Comparison of ENCODE assay signal across 20 mouse cellular contexts in the genomic region with DNA sequence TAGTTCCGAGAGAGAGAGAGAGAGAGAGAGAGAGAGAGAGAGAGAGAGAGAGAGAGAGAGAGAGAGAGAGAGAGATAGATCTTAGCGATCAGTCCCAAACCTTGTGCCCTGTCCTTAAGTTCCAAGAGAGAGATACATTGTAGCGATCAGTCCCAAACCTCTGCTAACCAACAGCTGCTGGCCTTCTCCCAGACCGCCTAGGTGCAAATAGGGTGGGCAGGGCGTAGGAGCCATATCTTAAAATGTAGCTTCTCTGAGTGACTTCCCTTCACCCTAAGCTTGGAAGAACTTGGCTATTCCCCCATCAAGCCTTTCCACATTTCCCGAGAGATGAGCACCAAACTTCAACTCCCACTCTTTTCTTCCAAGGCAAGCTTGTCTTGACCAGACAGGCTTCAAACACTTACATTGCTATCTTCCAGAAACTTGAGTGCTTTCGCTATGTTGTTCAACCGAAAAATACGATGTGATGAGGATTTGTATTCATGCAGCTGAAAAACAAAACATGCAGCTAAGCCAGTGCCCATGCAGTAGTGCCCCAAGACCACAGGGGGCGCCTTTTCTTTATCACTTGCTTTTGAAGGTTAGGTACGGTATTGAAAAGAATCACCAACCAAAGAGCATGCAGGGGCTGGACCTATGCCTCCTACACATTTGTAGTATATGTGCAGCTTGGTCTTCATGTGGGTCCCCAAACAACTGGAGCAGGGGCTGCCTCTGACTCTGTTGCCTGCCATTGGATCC. TPM values are rescaled to one million over a fixed set of nuclear protein-coding genes. Genes with fewer than 3 reads are reported as not detected.
DNase-seq lines count a peak whose midpoint lies in the region; ATAC-seq and TF ChIP-seq lines count a peak whose summit lies in the region.
"Had no signal": no experiment of that assay in that cellular context is flagged by ENCODE, and none has a peak within 500 bp of the region (broad histone marks: within the 10 kb centered on the region; RNA-seq: fewer than 3 reads in every experiment).

No protein-coding gene starts in this region.

- H3K36me3 ChIP-seq in kidney, postnatal 0 days (ENCODE audit: insufficient read depth, low read length), result peaks cover 16% of the 10 kb centered on the region
- 0 out of 2 replicates have a peak, but pooled peaks cover under 1% of the 10 kb centered on the region for H3K36me3 ChIP-seq in midbrain, postnatal 0 days (ENCODE audit: insufficient read depth, low read length)
- peaks cover 5% of the 10 kb centered on the region; the same call in 1 of the 2 replicates for H3K36me3 ChIP-seq in midbrain, embryonic 11.5 days (ENCODE audit: control insufficient read depth, insufficient read depth, low read length)
- H3K36me3 ChIP-seq: heart, embryonic 15.5 days had no signal

- 89% methylated on average over 11 of the region's 11 CpGs for WGBS in kidney, postnatal 0 days
- WGBS in midbrain, postnatal 0 days, result 89% methylated on average over 10 of the region's 11 CpGs
- WGBS in midbrain, embryonic 11.5 days, result 91% methylated on average over 11 of the region's 11 CpGs

- H3K9me3 ChIP-seq in kidney, postnatal 0 days (replicated peaks; ENCODE audit: low read length), result no peaks in the 10 kb centered on the region
- peaks cover 10% of the 10 kb centered on the region; the same call in 1 of the 2 replicates for H3K9me3 ChIP-seq in midbrain, postnatal 0 days (ENCODE audit: low read length)
- peaks cover 2% of the 10 kb centered on the region; the same call in 1 of the 2 replicates for H3K9me3 ChIP-seq in midbrain, embryonic 11.5 days (ENCODE audit: control insufficient read depth, low read length)
- H3K9me3 ChIP-seq: heart, embryonic 15.5 days had no signal

- TF ChIP-seq CTCF in kidney, postnatal 0 days (IDR thresholded peaks at IDR 0.05; ENCODE audit: low read depth), result peak; percentile 48; the same call in 1 of the 2 replicates
- TF ChIP-seq CTCF in midbrain, postnatal 0 days (IDR thresholded peaks at IDR 0.05), result peak; percentile 25; the same call in 1 of the 2 replicates

- no peak for ATAC-seq in kidney, postnatal 0 days (replicated peaks; ENCODE audit: low FRiP score, low read depth)
- ATAC-seq in midbrain, postnatal 0 days (ENCODE audit: low FRiP score), result no peak
- ATAC-seq in midbrain, embryonic 11.5 days (ENCODE audit: low FRiP score), result no peak
- ATAC-seq: forebrain, embryonic 14.5 days; inflammation-experienced regulatory T-cells, adult 6 months had no signal

- no peak overlapping the region for H3K4me3 ChIP-seq in kidney, postnatal 0 days (replicated peaks; ENCODE audit: low read depth, low read length)
- no peak overlapping the region for H3K4me3 ChIP-seq in midbrain, postnatal 0 days (ENCODE audit: low read depth, low read length)
- H3K4me3 ChIP-seq in midbrain, embryonic 11.5 days (ENCODE audit: low read depth, low read length), result no peak overlapping the region
- H3K4me3 ChIP-seq: erythroblast, embryonic 14.5 days; heart, embryonic 15.5 days; kidney, embryonic 15.5 days; limb, embryonic 12.5 days; lung, embryonic 15.5 days had no signal

- H3K4me2 ChIP-seq in kidney, postnatal 0 days (ENCODE audit: low read length), result no peak overlapping the region
- no peak overlapping the region for H3K4me2 ChIP-seq in midbrain, postnatal 0 days (ENCODE audit: low read depth, low read length, poor library complexity, severe bottlenecking)
- no peak overlapping the region for H3K4me2 ChIP-seq in midbrain, embryonic 11.5 days
- H3K4me2 ChIP-seq: heart, embryonic 15.5 days; kidney, embryonic 15.5 days; limb, embryonic 12.5 days; lung, embryonic 15.5 days had no signal

- no peak overlapping the region for H3K9ac ChIP-seq in kidney, postnatal 0 days (ENCODE audit: low read depth, low read length)
- H3K9ac ChIP-seq in midbrain, postnatal 0 days (replicated peaks; ENCODE audit: low read length, poor library complexity, severe bottlenecking), result no peak overlapping the region
- H3K9ac ChIP-seq in midbrain, embryonic 11.5 days (ENCODE audit: low read length), result no peak overlapping the region
- H3K9ac ChIP-seq: heart, embryonic 15.5 days; kidney, embryonic 15.5 days; limb, embryonic 12.5 days; lung, embryonic 15.5 days had no signal

- no peak overlapping the region for H3K27ac ChIP-seq in kidney, postnatal 0 days
- no peak overlapping the region for H3K27ac ChIP-seq in midbrain, postnatal 0 days (ENCODE audit: low read depth, low read length)
- H3K27ac ChIP-seq in midbrain, embryonic 11.5 days (ENCODE audit: low read depth, low read length), result no peak overlapping the region
- H3K27ac ChIP-seq: heart, embryonic 15.5 days; kidney, embryonic 15.5 days; limb, embryonic 12.5 days; lung, embryonic 15.5 days had no signal

- no peak for DNase-seq in kidney, postnatal 0 days (ENCODE audit: low spot score)
- DNase-seq in kidney, postnatal 4 days, result no peak
- DNase-seq in midbrain, postnatal 0 days (ENCODE audit: low spot score), result no peak
- no peak for DNase-seq in midbrain, embryonic 11.5 days (ENCODE audit: low spot score, missing footprints)
- DNase-seq in R1 (ENCODE audit: low read depth, low spot score), result peak; percentile 52
- DNase-seq in frontal cortex, postnatal 10 days (ENCODE audit: low spot score in 2 of 2), result no peak
- no peak for DNase-seq in cerebellum, postnatal 14 days
- DNase-seq: cerebellum, adult 18-20 months; heart, adult 11 months; midbrain, embryonic 14.5 days; retina, postnatal 1 day; right cerebral cortex, postnatal 4 days; thymus, adult 2 months had no signal

- H3K4me1 ChIP-seq in kidney, postnatal 0 days (replicated peaks; ENCODE audit: insufficient read depth, low read length), result 0 out of 2 replicates have a peak, but pooled peaks cover 2% of the 10 kb centered on the region
- H3K4me1 ChIP-seq in midbrain, postnatal 0 days (ENCODE audit: insufficient read depth, low read length), result no peaks in the 10 kb centered on the region
- no peaks in the 10 kb centered on the region for H3K4me1 ChIP-seq in midbrain, embryonic 11.5 days (ENCODE audit: control insufficient read depth, insufficient read depth, low read length)
- H3K4me1 ChIP-seq: heart, embryonic 15.5 days; lung, embryonic 15.5 days had no signal

- H3K27me3 ChIP-seq in kidney, postnatal 0 days (ENCODE audit: insufficient read depth, low read length), result no peaks in the 10 kb centered on the region
- no peaks in the 10 kb centered on the region for H3K27me3 ChIP-seq in midbrain, postnatal 0 days (ENCODE audit: insufficient read depth, low read length)
- no peaks in the 10 kb centered on the region for H3K27me3 ChIP-seq in midbrain, embryonic 11.5 days (ENCODE audit: control insufficient read depth, insufficient read depth, low read length)
- H3K27me3 ChIP-seq: heart, embryonic 15.5 days; kidney, embryonic 15.5 days; lung, embryonic 15.5 days had no signal

RNA-seq across cellular contexts. Expression of gene Dicer1, which starts 45.1 kb away (rescaled TPM):
- 20.4 and 20.9 TPM in 2 replicates for polyA plus RNA-seq in kidney, postnatal 0 days (2015; fragmentation: Nextera tagmentation; extraction: Ambion mirVana)
- total RNA-seq in midbrain, postnatal 0 days (2014; rRNA removed), result 38.9 and 46.1 TPM in 2 replicates
- 26.0 and 28.4 TPM in 2 replicates for polyA plus RNA-seq in midbrain, postnatal 0 days (2015; fragmentation: Nextera tagmentation; extraction: Ambion mirVana)
- 25.5 and 26.4 TPM in 2 replicates for polyA plus RNA-seq in midbrain, embryonic 11.5 days (2014; fragmentation: Nextera tagmentation; extraction: Ambion mirVana)
